Mouse (Mus musculus): ENCODE measurements around the gene Zbtb40. TPM values are rescaled to one million over a fixed set of nuclear protein-coding genes. Genes with fewer than 3 reads are reported as not detected.
A peak's percentile ranks its signal among the peaks of the same experiment; 100 is the strongest.

Zbtb40 gene
- polyA plus RNA-seq, 1 experiment from 2014 or later = 4.6 TPM

DNA sequence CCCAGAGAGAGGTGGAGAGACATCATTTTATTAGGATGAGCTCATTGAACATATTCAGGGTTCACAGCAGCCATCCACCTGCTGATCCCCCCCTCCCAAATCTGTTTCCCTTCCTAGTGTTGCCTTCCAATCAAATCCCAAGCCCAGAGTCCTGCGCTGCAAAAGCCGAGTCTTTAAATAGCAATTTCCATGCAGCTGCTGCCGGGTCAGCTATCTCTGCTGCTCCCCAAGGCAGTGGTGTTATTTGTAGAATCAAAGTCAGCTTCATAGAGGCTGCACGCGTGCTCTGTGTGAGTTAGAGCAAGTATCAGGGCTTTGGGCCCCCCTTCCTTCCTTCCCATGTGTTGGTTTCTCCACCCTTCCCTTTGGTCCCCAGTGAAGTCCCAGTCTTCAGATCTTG lies 5.2 kb upstream of the Zbtb40 start:
- Histone ChIP-seq H3K4me3 (replicated peaks) (no peak overlapping the region), H3K4me1 (peaks cover 4% of the 10 kb centered on the region), H3K4me2 (no peak overlapping the region), H3K9me3 (replicated peaks) (no peaks in the 10 kb centered on the region; the same call in 1 of the 2 replicates), H3K9ac (replicated peaks) (no peak overlapping the region), H3K36me3 (no peaks in the 10 kb centered on the region), H3K27me3 (replicated peaks) (peaks cover 53% of the 10 kb centered on the region), H3K27ac (replicated peaks) (no peak overlapping the region)
- 71% methylated on average over 5 of the region's 5 CpGs for WGBS
- ATAC-seq (ENCODE audit: low FRiP score) = no peak

DNA sequence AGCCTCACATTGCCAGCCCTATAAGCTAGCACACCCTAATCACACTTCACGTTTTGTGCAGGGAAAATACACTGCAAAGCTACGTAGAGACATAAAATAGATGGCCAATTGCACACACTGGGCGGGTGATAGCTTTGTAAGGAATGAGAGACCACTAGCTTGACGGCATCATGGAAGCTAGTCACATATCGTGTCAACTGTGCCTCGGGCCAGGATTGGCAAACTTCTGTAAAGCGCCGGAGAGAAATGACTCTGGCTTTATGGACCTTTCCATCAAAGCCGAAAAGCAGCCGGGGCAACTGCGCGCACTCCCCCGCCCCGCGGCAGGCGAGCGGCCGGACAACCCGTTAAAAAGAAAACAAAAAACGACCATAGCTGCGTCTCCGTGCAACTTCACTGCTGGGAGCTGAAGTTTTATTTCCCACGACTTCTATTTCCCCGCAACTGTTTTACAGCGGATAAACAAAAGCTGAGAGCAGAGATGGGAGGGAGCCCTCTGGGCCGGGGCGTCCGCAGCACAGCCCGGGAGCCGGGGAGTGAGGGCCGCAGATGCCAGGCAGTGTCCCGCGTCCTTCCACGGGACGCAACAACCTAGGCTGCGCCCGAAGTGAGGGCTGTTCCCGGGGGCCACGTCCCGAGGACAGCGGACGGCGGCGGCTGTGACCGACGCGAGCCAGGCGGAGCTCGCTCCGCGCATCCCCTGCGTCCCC lies 606 bp downstream of the Zbtb40 start:
- peak; percentile 65; the same call in 1 of the 2 replicates for ATAC-seq (ENCODE audit: low FRiP score)
- no peaks in the 10 kb centered on the region for H3K36me3 ChIP-seq
- H3K9ac ChIP-seq (replicated peaks) = peak overlapping the region; percentile 76
- H3K9me3 ChIP-seq (replicated peaks) = no peaks in the 10 kb centered on the region; the same call in 1 of the 2 replicates
- peaks cover 34% of the 10 kb centered on the region for H3K4me1 ChIP-seq
- peak overlapping the region; percentile 71 for H3K4me2 ChIP-seq
- WGBS = under 1% methylated on average over 52 of the region's 52 CpGs
- H3K27ac ChIP-seq (replicated peaks) = peak overlapping the region; percentile 92
- peak overlapping the region; percentile 87 for H3K4me3 ChIP-seq (replicated peaks)
- peaks cover 30% of the 10 kb centered on the region for H3K27me3 ChIP-seq (replicated peaks)

DNA sequence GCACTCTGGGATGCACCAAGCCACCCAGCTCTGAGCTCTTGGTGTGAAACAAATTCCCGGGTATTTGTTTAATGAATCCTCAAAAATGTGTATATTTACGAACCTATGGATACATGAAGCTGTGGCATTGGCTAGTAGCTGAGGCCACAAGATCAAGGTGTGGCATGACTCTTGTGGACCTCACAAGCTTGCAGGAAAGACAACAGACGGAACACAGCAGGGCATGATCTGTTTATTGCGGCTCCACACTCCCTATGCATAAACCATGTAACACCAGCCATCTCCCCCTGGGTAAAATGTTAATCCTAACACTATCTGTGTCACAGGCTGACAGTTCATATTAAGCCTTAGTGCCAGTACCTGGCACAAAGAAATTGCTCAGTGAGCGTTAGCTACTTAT lies 2.5 kb downstream of the Zbtb40 start:
- Histone ChIP-seq H3K4me2 (no peak overlapping the region), H3K27me3 (replicated peaks) (peaks cover 14% of the 10 kb centered on the region), H3K4me3 (replicated peaks) (no peak overlapping the region), H3K27ac (replicated peaks) (no peak overlapping the region), H3K36me3 (no peaks in the 10 kb centered on the region), H3K9ac (replicated peaks) (no peak overlapping the region), H3K4me1 (peaks cover 44% of the 10 kb centered on the region), H3K9me3 (replicated peaks) (no peaks in the 10 kb centered on the region; the same call in 1 of the 2 replicates)
- no peak for ATAC-seq (ENCODE audit: low FRiP score)
- 80% methylated on average over 5 of the region's 5 CpGs for WGBS

DNA sequence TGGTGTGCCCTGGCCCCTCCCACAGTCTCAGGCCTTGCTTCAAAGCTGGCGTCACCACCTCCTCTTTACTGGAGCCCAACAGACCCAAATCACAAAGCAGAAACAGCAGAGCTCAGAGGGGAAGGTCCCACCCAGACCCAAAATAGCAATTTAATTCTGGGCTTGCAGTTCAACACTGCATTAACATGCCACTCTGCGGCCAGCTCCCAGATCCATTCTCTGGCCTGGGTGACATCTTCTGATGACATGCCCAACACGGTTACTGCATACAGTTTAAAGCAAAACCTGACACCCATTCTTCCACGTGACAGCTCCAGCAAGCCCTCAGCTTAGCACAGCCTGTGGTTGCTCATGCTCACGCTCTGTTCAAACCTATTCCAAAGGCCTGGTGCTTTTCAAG lies 4.1 kb downstream of the Zbtb40 start:
- Histone ChIP-seq H3K4me2 (no peak overlapping the region), H3K9ac (replicated peaks) (peak overlapping the region; percentile 11; the same call in 1 of the 2 replicates)

DNA sequence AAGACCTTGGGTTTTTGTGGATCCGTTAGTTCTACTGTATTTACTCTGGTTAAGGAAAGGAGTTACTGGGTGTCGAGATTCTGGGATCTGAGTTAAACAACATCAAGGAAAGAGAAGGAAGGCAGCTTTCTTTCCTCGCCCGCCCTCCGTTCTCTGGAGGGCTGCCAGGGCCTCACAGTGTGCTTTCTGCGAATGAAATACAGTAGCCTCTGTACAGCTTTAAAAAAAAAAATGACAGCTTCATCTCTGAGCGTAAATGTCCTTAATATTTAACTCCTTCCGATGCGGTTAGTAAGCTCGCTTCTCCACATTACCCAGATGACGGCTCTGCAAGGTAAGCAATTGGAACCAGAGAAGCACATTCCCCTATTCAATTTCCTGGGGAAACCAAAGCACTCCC lies 4.8 kb downstream of the Zbtb40 start:
- no peak for ATAC-seq (ENCODE audit: low FRiP score)
- H3K9ac ChIP-seq (replicated peaks) = no peak overlapping the region
- no peaks in the 10 kb centered on the region for H3K36me3 ChIP-seq

More for the DNA sequence above, 4.1 kb downstream of the Zbtb40 start:
- Histone ChIP-seq H3K27me3 (replicated peaks) (no peaks in the 10 kb centered on the region), H3K9me3 (replicated peaks) (no peaks in the 10 kb centered on the region), H3K4me3 (replicated peaks) (no peak overlapping the region), H3K36me3 (no peaks in the 10 kb centered on the region), H3K27ac (replicated peaks) (peak overlapping the region; percentile 68), H3K4me1 (peaks cover 53% of the 10 kb centered on the region)
- ATAC-seq (ENCODE audit: low FRiP score) = no peak
- 39% methylated on average over 5 of the region's 5 CpGs for WGBS

DNA sequence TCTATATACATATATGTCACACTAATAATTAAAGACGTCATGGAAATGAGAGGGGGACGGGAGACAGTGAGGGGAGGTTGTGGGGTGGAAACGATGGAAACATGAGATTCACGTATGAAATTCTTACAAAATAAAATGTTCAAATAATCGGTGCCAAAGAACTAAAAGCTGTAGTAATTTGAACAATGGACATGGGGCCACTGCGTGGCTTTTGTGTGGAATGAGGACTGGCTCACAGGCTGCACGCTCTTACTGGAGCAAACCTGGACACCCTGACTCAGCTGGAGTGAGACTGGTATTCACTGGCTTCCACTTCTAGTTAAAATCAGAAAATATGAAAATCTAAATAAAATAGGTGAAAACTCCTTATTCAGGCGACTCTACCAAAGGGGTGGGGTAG lies 6.6 kb downstream of the Zbtb40 start:
- Histone ChIP-seq H3K27me3 (replicated peaks) (no peaks in the 10 kb centered on the region), H3K4me3 (replicated peaks) (no peak overlapping the region), H3K9me3 (replicated peaks) (no peaks in the 10 kb centered on the region), H3K4me2 (no peak overlapping the region), H3K36me3 (no peaks in the 10 kb centered on the region), H3K4me1 (peaks cover 59% of the 10 kb centered on the region), H3K27ac (replicated peaks) (no peak overlapping the region), H3K9ac (replicated peaks) (no peak overlapping the region)
- ATAC-seq (ENCODE audit: low FRiP score) = no peak
- WGBS = 90% methylated on average over 8 of the region's 8 CpGs

More for the DNA sequence above, 4.8 kb downstream of the Zbtb40 start:
- no peaks in the 10 kb centered on the region for H3K9me3 ChIP-seq (replicated peaks)
- 34% methylated on average over 11 of the region's 11 CpGs for WGBS
- peaks cover 52% of the 10 kb centered on the region for H3K4me1 ChIP-seq
- H3K27me3 ChIP-seq (replicated peaks) = no peaks in the 10 kb centered on the region
- peak overlapping the region; percentile 31 for H3K4me2 ChIP-seq
- peak overlapping the region; percentile 68 for H3K27ac ChIP-seq (replicated peaks)
- no peak overlapping the region for H3K4me3 ChIP-seq (replicated peaks)

DNA sequence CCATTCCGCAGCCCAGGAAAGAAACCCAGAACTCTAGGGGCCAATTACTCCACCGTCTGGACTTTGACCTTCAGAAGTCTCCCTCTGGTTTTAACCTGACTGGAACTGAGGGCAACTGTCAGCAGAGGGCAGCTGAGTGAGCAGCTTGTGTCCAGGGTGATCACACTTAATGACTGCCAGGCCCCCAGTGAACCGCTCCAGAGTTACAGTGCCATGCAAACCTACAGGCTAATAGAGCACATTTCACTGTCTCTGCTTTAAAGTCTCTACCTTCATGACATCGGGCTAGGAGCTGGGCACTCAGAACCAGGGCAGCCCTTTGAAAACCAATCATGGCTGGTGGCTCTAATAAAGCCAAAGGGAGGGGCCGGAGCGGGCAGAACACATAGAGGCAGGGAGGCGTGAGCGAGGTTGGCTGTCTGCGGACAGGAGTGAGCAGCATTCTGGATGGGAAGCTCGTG lies 7.4 kb downstream of the Zbtb40 start:
- Histone ChIP-seq H3K4me1 (peaks cover 60% of the 10 kb centered on the region), H3K4me3 (replicated peaks) (no peak overlapping the region), H3K27me3 (replicated peaks) (no peaks in the 10 kb centered on the region), H3K36me3 (no peaks in the 10 kb centered on the region), H3K9ac (replicated peaks) (no peak overlapping the region), H3K9me3 (replicated peaks) (no peaks in the 10 kb centered on the region), H3K27ac (replicated peaks) (peak overlapping the region; percentile 61), H3K4me2 (no peak overlapping the region)
- 45% methylated on average over 10 of the region's 10 CpGs for WGBS
- no peak for ATAC-seq (ENCODE audit: low FRiP score)

DNA sequence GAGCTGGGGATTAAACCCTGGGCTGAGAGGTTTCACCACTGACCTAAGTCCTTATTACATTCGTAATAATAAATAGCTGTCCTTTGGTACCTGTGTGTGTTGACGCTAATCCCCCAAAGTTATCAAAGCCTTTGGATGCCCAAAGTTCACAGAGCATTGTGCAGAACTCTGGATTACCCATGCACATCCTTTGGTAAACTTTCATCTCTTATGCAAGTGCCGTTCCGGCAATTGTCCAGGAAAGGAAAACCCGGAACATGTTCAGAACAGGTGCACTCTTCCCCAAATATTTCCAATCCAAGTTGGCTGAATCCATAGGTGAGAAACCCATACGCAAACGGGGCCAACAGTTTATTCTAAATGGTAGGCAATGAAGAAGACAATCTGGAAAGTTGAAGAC lies 9.2 kb downstream of the Zbtb40 start:
- Histone ChIP-seq H3K9ac (replicated peaks) (no peak overlapping the region), H3K9me3 (replicated peaks) (no peaks in the 10 kb centered on the region), H3K27ac (replicated peaks) (no peak overlapping the region), H3K4me3 (replicated peaks) (no peak overlapping the region), H3K4me1 (peaks cover 57% of the 10 kb centered on the region), H3K4me2 (no peak overlapping the region), H3K27me3 (replicated peaks) (no peaks in the 10 kb centered on the region), H3K36me3 (no peaks in the 10 kb centered on the region)
- WGBS = 97% methylated on average over 7 of the region's 7 CpGs
- ATAC-seq (ENCODE audit: low FRiP score) = no peak

DNA sequence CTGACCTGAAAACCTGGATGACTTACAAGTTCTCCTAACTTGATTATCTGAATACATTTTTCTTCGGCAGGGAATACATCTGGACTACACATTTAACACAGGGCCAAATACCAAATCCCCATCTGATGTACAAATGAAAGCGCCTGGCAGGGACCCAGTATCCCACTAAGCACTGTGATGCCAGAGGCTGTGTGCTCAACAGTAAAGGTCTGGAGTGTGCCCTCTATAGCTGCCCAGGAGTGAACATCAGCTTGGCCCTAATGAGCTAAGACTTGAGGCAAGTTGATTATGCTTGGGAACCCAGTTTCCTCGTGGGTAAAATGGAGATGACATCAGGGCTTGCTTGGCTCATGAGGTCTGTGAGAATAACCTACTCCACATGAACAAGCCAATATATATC lies 10.1 kb downstream of the Zbtb40 start:
- 0 out of 2 replicates have a peak overlapping the region, but pooled peaks have one; percentile 48 for H3K27ac ChIP-seq (replicated peaks)
- no peak; the same call in 1 of the 2 replicates for ATAC-seq (ENCODE audit: low FRiP score)

DNA sequence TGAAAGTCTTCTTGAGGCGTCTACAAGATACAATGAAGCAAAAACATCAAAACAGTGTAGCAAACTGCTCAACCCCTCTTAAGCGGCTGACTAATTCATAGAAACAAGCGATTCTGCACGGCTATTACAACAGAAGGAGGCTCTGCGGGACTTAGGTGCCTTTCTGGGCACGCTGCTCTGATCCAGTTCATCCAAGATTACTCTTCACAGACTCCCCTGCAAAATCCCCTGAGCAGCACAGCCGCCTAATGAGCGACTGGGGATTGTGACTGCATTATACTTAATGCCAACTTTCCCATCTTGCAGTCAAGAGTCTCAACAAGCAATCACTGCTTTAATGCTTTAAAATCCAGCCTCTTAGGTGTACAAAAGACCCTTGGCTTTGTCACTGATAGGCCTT lies 10.5 kb downstream of the Zbtb40 start:
- H3K4me1 ChIP-seq = peaks cover 53% of the 10 kb centered on the region
- no peak overlapping the region for H3K4me2 ChIP-seq
- no peaks in the 10 kb centered on the region for H3K9me3 ChIP-seq (replicated peaks)
- H3K27me3 ChIP-seq (replicated peaks) = no peaks in the 10 kb centered on the region
- no peak overlapping the region for H3K9ac ChIP-seq (replicated peaks)
- 39% methylated on average over 8 of the region's 8 CpGs for WGBS
- H3K27ac ChIP-seq (replicated peaks) = 0 out of 2 replicates have a peak overlapping the region, but pooled peaks have one; percentile 48
- no peak for ATAC-seq (ENCODE audit: low FRiP score)
- no peak overlapping the region for H3K4me3 ChIP-seq (replicated peaks)
- no peaks in the 10 kb centered on the region for H3K36me3 ChIP-seq

More for the DNA sequence above, 10.1 kb downstream of the Zbtb40 start:
- Histone ChIP-seq H3K4me2 (no peak overlapping the region), H3K9ac (replicated peaks) (no peak overlapping the region), H3K4me1 (peaks cover 53% of the 10 kb centered on the region), H3K4me3 (replicated peaks) (no peak overlapping the region), H3K36me3 (no peaks in the 10 kb centered on the region), H3K27me3 (replicated peaks) (no peaks in the 10 kb centered on the region), H3K9me3 (replicated peaks) (no peaks in the 10 kb centered on the region)
- 60% methylated on average over 3 of the region's 3 CpGs for WGBS

DNA sequence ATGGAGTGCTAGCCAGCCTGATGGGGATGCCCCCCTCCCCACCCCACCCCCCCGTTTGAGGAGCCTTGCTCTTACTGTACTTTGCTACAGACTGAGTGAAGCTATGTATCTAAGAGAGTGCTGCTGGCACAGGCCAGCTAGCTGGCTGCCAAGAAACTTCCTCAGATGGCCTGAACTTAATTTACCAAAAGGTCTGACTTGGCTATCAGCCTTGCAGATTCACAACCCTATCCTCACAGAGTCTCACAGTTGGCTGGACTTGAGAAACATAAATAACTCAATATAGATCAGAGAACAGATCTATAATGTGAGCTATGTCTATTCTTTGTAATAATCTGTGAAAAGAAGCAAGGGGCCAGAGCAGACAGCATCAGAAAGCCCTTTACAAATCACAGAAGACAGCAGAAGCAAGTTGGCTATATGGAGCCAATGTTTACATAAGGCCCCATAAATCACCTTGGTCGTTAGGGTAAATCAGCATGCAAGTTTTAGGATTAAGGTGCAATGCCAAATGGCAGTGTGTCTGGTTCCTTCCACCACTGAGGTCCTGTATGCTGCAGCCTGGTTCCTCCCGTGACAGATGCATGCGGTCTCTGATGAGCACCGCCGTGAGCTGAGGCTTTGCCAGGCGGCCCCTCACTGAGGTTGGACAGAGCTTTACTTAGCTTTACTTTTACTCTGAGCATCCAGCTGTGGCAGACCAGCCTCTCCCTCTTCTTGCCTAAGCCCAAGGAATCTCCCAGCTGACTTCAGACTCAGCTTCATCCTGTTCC lies 15.3 kb downstream of the Zbtb40 start:
- no peaks in the 10 kb centered on the region for H3K36me3 ChIP-seq
- no peaks in the 10 kb centered on the region for H3K27me3 ChIP-seq (replicated peaks)
- peak overlapping the region; percentile 51; the same call in 1 of the 2 replicates for H3K27ac ChIP-seq (replicated peaks)
- H3K4me3 ChIP-seq (replicated peaks) = no peak overlapping the region
- H3K9me3 ChIP-seq (replicated peaks) = no peaks in the 10 kb centered on the region
- H3K9ac ChIP-seq (replicated peaks) = no peak overlapping the region
- 50% methylated on average over 7 of the region's 7 CpGs for WGBS
- H3K4me2 ChIP-seq = no peak overlapping the region
- peaks cover 34% of the 10 kb centered on the region for H3K4me1 ChIP-seq
- peak; percentile 54 for ATAC-seq (ENCODE audit: low FRiP score)

DNA sequence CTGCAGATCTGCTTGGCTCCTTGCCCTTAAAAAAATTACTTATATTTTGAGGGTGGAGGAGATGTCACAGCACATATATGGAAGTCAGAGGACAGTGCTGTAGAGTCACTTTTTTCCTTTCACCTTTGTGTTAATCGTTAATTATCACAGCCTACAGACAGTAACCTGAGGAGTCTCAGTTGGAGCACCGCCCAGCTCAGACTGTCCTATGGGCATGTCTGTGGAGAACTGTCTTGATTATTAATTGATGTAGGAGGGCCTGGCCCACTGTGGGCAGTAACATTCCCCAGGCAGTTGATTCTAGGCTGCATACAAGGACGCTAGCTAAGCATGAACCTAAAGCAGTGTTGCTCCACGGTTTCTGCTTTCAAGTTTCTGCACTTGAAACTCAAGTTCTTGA lies 16.1 kb downstream of the Zbtb40 start:
- no peaks in the 10 kb centered on the region for H3K9me3 ChIP-seq (replicated peaks)
- no peaks in the 10 kb centered on the region for H3K36me3 ChIP-seq
- peaks cover 26% of the 10 kb centered on the region for H3K4me1 ChIP-seq
- no peak overlapping the region for H3K27ac ChIP-seq (replicated peaks)
- WGBS = 81% methylated on average over 4 of the region's 4 CpGs
- H3K27me3 ChIP-seq (replicated peaks) = no peaks in the 10 kb centered on the region
- H3K4me2 ChIP-seq = no peak overlapping the region
- H3K4me3 ChIP-seq (replicated peaks) = no peak overlapping the region
- H3K9ac ChIP-seq (replicated peaks) = no peak overlapping the region
- ATAC-seq (ENCODE audit: low FRiP score) = no peak
